Mouse (Mus musculus) ovary, postnatal 14 days (tissue): ENCODE results near the gene Orc5.
A peak's percentile ranks its signal among the peaks of the same experiment; 100 is the strongest.

Experiments used
- DNase-seq: peaks from one replicate; pipeline ENCODE4 v3.0.0; 2022; ENCODE audit warnings: low spot score

Gene Orc5

DNA sequence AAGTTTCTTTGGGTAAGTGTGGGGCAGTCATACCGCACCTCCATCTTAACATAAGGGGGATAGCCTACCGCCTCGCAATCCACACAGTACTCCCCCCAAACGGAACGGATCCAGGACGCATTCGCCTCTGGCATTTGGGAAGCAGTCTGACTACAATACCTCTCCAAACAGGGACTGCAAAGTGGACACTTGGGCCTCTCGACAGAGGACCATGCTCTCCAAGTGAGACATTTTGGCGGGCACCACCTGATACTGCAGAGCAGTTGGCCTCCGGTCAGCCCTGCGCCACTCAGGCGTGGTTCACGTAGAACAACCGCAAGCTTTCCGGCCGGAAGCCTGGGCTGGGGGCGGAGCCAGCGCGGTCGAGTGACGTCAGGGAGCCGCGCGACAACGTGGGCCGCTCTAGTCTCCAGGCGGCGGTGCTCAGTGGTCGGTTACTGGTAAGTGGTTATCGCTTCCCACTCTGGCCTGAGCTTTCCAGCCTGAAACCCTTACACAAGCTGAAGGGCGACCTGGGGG lies at the start of gene Orc5:
TSS of gene Orc5 (minus strand) at position 397 of the 519 bp plus-strand sequence.
- peak; percentile 89 for DNase-seq

DNA sequence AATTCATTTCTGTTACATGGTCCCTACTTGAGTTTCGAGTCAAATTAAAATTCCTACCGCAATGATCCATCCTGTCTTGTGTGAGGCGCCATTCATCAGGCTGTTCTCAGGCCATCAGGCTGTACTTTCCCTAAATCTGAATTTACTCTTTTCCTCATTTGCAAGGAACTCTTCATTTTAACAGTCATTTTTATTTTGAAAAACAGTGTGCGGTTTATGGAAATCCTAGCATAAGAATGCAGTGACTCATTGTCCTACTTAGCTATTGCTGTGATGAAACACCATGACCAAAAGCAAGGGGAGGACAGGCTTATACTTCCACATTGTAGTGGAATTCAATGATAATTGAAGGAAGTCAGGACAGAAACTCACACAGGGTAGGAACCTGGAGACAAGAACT lies 46.8 kb upstream of the Orc5 start:
- no peak for DNase-seq

GRCm38 (mm10) chr5:22589370-22589966 lies 39.2 kb upstream of the Orc5 start:
- DNase-seq = no peak

- DNase-seq = no peak
Measured at GRCm38 (mm10) chr5:22587492-22587891, 37.3 kb upstream of the Orc5 start.

DNA sequence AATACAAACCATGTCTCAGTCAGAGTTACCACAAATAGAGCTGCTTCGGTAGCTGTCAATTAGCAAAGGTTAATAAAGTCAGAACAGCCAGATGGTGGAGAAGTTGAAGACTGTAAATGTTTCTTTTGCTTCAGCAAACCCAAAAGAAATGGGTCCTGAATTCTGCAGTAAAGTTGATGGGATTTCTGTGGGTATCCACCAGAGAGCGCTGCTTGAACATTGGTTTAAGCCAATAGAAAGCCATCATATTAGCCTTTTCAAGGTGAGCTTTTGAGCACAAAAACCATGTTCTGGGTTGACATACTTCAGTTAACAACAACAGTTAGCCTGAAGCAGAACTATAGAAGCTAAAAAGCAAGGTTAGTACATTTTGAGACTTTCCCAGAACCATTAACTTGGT lies 34.3 kb upstream of the Orc5 start:
- no peak for DNase-seq

DNA sequence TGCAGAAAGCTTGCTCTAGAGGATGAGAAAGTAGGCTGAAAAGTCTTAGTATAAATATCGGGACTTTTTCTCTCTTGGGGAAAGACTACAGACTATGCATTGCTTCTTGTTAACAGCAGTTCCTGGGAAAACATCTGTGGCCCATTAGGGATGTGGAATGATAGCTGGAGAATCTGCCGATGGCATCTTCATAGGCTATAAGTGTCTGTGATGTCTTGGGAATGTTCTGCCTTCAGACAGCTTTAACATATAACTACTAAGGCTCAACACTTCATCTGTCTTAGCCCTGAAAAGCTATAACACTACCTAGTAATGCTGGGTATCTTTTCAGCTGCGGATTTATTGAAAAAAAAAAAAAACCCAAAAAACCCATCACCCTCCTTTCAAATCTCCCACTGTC lies 27.8 kb upstream of the Orc5 start:
- DNase-seq = no peak

- DNase-seq = no peak
Measured at GRCm38 (mm10) chr5:22574751-22575150, 24.5 kb upstream of the Orc5 start.

DNA sequence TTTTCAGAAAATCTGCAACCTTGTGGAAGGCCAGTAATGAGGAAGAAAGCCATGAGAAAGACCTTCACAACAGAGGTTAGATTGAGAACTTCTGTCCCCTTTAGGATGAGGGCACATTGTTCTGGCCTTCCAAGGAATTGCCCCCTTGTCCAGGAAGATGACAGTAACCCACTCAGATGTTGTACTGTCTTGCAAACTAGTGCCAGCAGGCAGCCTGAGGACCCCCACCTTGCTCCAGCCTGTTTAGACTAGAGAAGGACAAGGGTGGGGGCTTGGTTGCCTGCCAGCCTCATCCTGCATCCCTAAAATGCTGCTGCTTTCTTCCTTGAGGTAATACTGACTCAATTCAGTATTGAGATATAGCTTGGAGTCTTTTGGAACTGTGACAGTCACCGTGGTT lies 23.9 kb upstream of the Orc5 start:
- no peak for DNase-seq

DNA sequence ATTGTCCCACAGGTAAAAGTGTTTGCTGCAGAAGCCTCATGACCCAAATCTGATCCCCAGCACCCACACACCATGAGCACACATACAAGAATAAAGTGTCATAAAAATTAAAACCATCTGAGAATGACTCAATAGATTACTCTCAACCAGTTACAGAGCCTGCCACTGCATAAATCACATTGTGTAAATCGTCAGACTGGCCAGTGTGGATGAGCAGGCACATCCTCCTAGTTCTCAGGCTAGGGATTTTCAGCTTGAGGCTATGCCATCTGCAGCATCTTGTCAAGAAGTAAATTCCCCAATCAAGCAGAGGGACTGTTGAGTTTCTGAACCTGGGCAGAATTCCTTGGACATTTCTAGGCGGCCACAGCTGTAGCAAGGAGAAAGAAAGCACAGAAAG lies 23.5 kb upstream of the Orc5 start:
- DNase-seq = no peak

DNA sequence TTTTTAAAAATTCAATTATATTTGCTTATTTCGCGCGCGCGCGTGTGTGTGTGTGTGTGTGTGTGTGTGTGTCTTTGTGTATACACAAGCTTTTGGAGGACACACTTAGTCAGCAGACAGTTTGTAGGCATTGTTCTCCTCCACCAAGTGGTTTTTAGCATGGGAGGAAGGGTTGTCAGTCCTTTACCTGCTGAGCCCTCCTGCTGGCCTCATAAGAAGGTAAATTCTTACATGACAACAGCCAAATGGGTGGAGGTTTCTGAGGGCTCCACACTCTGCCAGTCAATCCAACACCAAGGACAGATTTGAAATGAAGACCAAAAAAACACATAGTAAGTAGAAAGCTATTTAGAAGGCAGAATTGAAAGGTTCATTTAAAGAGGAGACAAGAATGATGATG lies 22.7 kb upstream of the Orc5 start:
- no peak for DNase-seq

DNA sequence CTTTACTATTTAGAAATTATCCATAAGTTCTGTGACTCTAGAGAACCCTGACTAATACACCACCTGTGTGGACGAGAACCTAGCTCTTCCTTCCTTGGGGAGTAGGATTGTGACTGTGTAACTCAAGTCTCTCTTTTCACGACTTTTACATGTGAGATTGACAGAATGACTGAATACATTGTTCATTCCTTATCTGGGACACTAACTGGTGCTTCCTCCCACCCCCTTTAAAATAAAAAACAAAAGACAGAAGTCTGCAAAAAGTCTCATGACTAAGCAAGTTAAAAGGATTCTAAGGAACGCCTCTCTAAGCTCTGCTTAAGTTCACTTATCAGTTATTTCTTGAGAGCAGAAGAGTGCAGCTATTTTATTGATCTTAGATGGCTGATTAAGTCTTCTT lies 22.2 kb upstream of the Orc5 start:
- no peak for DNase-seq

GRCm38 (mm10) chr5:22565708-22566107 lies 15.5 kb upstream of the Orc5 start:
- DNase-seq = no peak

DNA sequence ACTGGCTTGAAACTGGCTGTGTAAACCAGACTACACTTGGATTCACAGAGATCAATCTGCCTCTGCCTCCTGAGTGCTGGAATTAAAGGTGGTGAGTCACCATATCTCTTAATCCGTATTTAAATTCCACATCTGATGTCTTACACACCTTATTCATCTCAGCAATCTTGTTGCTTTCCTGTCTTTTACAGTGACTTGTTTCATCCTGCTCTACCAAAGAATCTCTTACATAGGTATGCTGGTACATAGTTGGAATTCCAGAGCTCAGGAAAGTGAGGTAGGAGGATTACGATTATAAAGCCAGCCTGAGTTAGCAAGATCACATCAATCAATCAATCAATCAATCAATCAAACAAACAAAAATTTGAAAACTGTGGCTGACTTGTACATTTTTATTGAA lies 9.6 kb upstream of the Orc5 start:
- DNase-seq = no peak

DNA sequence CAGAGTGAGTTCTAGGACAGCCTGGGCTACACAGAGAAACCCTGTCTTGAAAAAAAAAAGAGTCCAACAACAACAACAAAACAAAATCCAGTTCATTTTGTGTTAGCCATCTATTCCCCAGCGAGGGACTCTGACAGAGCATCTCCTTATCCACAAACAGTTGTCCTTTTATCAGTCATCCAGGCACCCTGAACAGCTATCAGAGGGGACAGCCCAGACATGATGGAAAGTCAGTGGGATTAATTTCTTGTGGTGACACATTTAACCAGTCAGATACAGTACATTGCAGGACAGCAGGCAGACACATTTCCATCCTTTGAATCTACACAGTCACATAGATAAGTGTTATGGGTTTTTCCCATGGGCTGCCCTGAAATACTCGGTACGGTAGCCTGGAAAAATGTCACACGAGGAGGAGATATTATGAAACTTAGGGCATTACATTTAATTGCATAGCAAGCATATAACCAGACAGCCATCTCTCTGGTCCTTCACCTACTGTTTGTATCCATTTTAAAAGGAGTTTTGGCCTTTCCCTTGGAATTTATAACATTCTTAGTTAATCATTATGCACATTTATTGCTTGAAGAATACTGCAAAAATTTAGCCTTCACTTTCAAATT lies 7.4 kb upstream of the Orc5 start:
- no peak for DNase-seq

GRCm38 (mm10) chr5:22556713-22557112 lies 6.5 kb upstream of the Orc5 start:
- DNase-seq = no peak

GRCm38 (mm10) chr5:22552233-22552765 lies 2.1 kb upstream of the Orc5 start:
- DNase-seq = no peak

- no peak for DNase-seq
Measured at GRCm38 (mm10) chr5:22549366-22550032, 730 bp downstream of the Orc5 start.

- DNase-seq = no peak
Measured at GRCm38 (mm10) chr5:22548556-22549161, 1.6 kb downstream of the Orc5 start.

GRCm38 (mm10) chr5:22546536-22546935 lies 3.7 kb downstream of the Orc5 start:
- DNase-seq = no peak

GRCm38 (mm10) chr5:22545305-22545704 lies 4.9 kb downstream of the Orc5 start:
- no peak for DNase-seq

DNA sequence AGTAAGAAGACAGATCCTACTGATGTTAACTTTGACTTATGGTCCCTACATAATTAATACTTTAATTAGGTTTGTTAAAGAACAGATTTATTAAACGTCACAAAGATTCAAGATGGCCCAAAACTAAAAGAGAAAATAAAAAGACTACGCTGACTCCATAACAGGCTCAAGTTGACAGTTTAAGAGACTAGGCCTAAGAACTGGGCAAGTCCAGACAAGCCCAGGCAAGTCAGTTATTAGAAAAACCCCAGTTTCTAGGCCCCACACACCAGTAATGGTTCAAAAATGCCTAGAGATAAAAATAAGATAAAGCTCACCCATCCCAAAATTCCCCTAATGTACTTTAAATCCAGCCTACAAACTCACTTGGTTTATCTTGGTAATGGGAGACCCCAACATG lies 7.6 kb downstream of the Orc5 start:
- no peak for DNase-seq

DNA sequence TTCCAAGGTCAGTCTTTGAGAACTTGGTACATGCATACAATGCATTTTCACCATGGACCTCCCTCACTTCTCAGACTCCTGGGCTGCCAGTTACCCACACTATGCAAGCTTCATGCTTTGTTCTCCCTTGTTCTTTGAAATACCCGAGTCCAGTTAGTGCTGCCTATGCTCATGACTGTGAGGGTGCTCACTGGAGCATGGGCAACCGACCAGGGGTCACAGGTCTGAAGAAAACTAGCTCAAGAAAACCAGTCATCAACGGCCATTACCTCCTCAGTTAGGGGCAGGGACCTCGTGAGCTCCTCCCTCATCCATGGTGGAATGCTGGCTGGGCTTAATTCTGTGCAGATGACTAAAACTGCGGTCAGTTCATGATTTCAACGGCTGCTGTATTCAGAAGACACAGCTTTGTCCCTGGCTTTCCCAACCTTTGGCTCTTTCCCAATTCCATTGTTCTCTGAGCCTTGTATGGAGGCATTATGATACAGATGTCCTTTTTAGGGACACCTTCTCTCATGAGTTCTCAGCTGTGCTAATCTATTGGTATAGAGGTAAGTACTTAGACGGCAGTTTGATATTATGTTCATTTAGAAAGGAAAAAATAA lies 11.1 kb downstream of the Orc5 start:
- no peak for DNase-seq
